Mouse (Mus musculus) lung, adult 2 months (tissue): ENCODE data around the gene Cav1.

Experiments used
- CTCF ChIP-seq: fragments of 200-500 bp; IDR thresholded peaks from 2 replicates; pipeline ENCODE4 v1.5.1; 2011; ENCODE audit warnings: mild to moderate bottlenecking, low read length, control low read depth; ENCODE audit not compliant: insufficient read depth
- POLR2A ChIP-seq: fragments of 200-500 bp; IDR thresholded peaks from 2 replicates; pipeline ENCODE4 v1.6.1; 2011; ENCODE audit warnings: low read depth, mild to moderate bottlenecking, control low read depth, low read length, borderline replicate concordance; ENCODE audit errors: extremely low read depth

- TF ChIP-seq POLR2A: no peak
- TF ChIP-seq CTCF: no peak
These were observed 23.7 kb downstream of the Cav1 start for GRCm38 (mm10) chr6:17329801-17330200.
